Mouse (Mus musculus): ENCODE results near the gene Lypd5. TPM values are rescaled to one million over a fixed set of nuclear protein-coding genes. Genes with fewer than 3 reads are reported as not detected.

Gene Lypd5
- polyA plus RNA-seq, 1 experiment: not detected

- H3K79me3 ChIP-seq (ENCODE audit: low read depth): no peaks in the 10 kb centered on the region
- no peaks in the 10 kb centered on the region for H3K36me3 ChIP-seq (ENCODE audit: control insufficient read depth, insufficient read depth)
- TF ChIP-seq USF1 (IDR thresholded peaks at IDR 0.05; ENCODE audit: low read depth): no peak
- no peak for TF ChIP-seq MYOG (IDR thresholded peaks at IDR 0.05; ENCODE audit: control insufficient read depth, extremely low read depth, insufficient read length)
- no peak for TF ChIP-seq CTCF (IDR thresholded peaks at IDR 0.05; ENCODE audit: control insufficient read depth, insufficient read depth, insufficient read length)
- TF ChIP-seq MAX (IDR thresholded peaks at IDR 0.05): no peak
- TF ChIP-seq CEBPB (IDR thresholded peaks at IDR 0.05; ENCODE audit: low read depth): no peak
- no peak for TF ChIP-seq FOSL1 (IDR thresholded peaks at IDR 0.05; ENCODE audit: insufficient read depth, low read length, poor library complexity, severe bottlenecking)
- no peak for TF ChIP-seq MYOD1 (IDR thresholded peaks at IDR 0.05; ENCODE audit: control insufficient read depth, insufficient read length, low read depth)
- no peak overlapping the region for H3ac ChIP-seq (ENCODE audit: control insufficient read depth, insufficient read length, low read depth)
- no peaks in the 10 kb centered on the region for H3K79me2 ChIP-seq (ENCODE audit: control insufficient read depth, insufficient read depth)
- no peak overlapping the region for H3K4me3 ChIP-seq (ENCODE audit: insufficient read depth, poor library complexity, severe bottlenecking)
- peaks cover 11% of the 10 kb centered on the region for H3K27me3 ChIP-seq (ENCODE audit: control insufficient read depth, insufficient read depth, insufficient read length)
Observed at GRCm38 (mm10) chr7:24318942-24319341, 30.1 kb upstream of the Lypd5 start.

- Histone ChIP-seq H3K36me3 (ENCODE audit: control insufficient read depth, insufficient read depth) (no peaks in the 10 kb centered on the region), H3K4me3 (ENCODE audit: insufficient read depth, poor library complexity, severe bottlenecking) (no peak overlapping the region), H3ac (ENCODE audit: control insufficient read depth, insufficient read length, low read depth) (no peak overlapping the region), H3K27me3 (ENCODE audit: control insufficient read depth, insufficient read depth, insufficient read length) (peaks cover 16% of the 10 kb centered on the region), H3K79me2 (ENCODE audit: control insufficient read depth, insufficient read depth) (no peaks in the 10 kb centered on the region), H3K79me3 (ENCODE audit: low read depth) (no peaks in the 10 kb centered on the region)
- TF ChIP-seq CEBPB (IDR thresholded peaks at IDR 0.05; ENCODE audit: low read depth) (no peak), USF1 (IDR thresholded peaks at IDR 0.05; ENCODE audit: low read depth) (no peak), MYOD1 (IDR thresholded peaks at IDR 0.05; ENCODE audit: control insufficient read depth, insufficient read length, low read depth) (no peak)
Observed at GRCm38 (mm10) chr7:24322593-24322992, 26.4 kb upstream of the Lypd5 start.

DNA sequence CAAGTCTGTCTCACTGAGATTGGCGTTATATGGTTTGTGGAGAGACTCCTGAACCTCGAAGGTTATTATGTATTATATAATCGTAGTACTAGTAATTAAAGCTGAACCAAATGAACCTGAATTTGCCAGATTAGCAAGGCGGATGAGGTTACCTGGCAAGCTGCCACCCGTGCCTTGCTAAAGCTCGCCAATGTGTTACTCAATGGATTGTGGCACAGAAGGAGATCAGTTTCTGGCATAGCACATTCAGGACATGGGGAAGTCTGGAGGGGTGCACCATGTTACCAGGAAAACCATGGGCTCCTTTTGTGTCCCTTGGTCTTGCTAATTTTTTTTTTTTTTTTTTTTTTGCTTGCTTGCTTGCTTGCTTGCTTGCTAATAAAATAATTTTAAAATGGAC, 23.8 kb upstream of the Lypd5 start:
- Histone ChIP-seq H3K36me3 (ENCODE audit: control insufficient read depth, insufficient read depth) (no peaks in the 10 kb centered on the region), H3K4me3 (ENCODE audit: insufficient read depth, poor library complexity, severe bottlenecking) (no peak overlapping the region), H3K79me3 (ENCODE audit: low read depth) (no peaks in the 10 kb centered on the region), H3ac (ENCODE audit: control insufficient read depth, insufficient read length, low read depth) (no peak overlapping the region), H3K27me3 (ENCODE audit: control insufficient read depth, insufficient read depth, insufficient read length) (peaks cover 13% of the 10 kb centered on the region), H3K79me2 (ENCODE audit: control insufficient read depth, insufficient read depth) (no peaks in the 10 kb centered on the region)
- TF ChIP-seq USF1 (IDR thresholded peaks at IDR 0.05; ENCODE audit: low read depth) (no peak), CEBPB (IDR thresholded peaks at IDR 0.05; ENCODE audit: low read depth) (no peak), FOSL1 (IDR thresholded peaks at IDR 0.05; ENCODE audit: insufficient read depth, low read length, poor library complexity, severe bottlenecking) (no peak), MYOD1 (IDR thresholded peaks at IDR 0.05; ENCODE audit: control insufficient read depth, insufficient read length, low read depth) (no peak), MYOG (IDR thresholded peaks at IDR 0.05; ENCODE audit: control insufficient read depth, extremely low read depth, insufficient read length) (no peak), MAX (IDR thresholded peaks at IDR 0.05) (no peak), CTCF (IDR thresholded peaks at IDR 0.05; ENCODE audit: control insufficient read depth, insufficient read depth, insufficient read length) (no peak)

DNA sequence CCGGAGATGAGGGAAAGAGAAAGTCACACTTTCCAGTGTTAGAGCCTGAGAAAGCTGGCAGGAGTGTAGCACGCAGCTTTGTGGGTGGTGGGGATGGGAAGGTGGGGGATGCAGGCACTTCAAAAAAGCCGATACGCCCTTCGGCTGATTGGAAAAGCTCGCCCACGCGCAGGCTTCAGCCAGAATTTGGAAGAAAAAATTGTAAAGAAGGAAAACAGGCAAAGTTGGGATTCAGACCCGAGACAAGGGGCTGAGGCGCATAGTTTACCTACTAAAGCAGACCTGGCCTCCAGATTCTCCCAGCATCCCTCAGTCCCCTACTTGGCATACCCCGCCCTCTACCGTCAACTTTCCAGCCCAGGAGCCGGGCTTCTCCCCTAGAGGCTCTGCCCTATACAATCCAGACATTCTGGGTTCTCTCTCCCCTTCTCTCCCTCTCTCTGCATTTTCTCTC, 23.3 kb upstream of the Lypd5 start:
- TF ChIP-seq MYOD1 (IDR thresholded peaks at IDR 0.05; ENCODE audit: control insufficient read depth, insufficient read length, low read depth): no peak
- TF ChIP-seq USF1 (IDR thresholded peaks at IDR 0.05; ENCODE audit: low read depth): no peak
- no peak for TF ChIP-seq FOSL1 (IDR thresholded peaks at IDR 0.05; ENCODE audit: insufficient read depth, low read length, poor library complexity, severe bottlenecking)
- TF ChIP-seq MYOG (IDR thresholded peaks at IDR 0.05; ENCODE audit: control insufficient read depth, extremely low read depth, insufficient read length): no peak
- no peak for TF ChIP-seq CTCF (IDR thresholded peaks at IDR 0.05; ENCODE audit: control insufficient read depth, insufficient read depth, insufficient read length)
- TF ChIP-seq MAX (IDR thresholded peaks at IDR 0.05): no peak
- TF ChIP-seq CEBPB (IDR thresholded peaks at IDR 0.05; ENCODE audit: low read depth): no peak
- Histone ChIP-seq H3K27me3 (ENCODE audit: control insufficient read depth, insufficient read depth, insufficient read length) (peaks cover 13% of the 10 kb centered on the region), H3K4me3 (ENCODE audit: insufficient read depth, poor library complexity, severe bottlenecking) (no peak overlapping the region), H3K79me2 (ENCODE audit: control insufficient read depth, insufficient read depth) (no peaks in the 10 kb centered on the region), H3K79me3 (ENCODE audit: low read depth) (no peaks in the 10 kb centered on the region), H3ac (ENCODE audit: control insufficient read depth, insufficient read length, low read depth) (no peak overlapping the region), H3K36me3 (ENCODE audit: control insufficient read depth, insufficient read depth) (no peaks in the 10 kb centered on the region)

DNA sequence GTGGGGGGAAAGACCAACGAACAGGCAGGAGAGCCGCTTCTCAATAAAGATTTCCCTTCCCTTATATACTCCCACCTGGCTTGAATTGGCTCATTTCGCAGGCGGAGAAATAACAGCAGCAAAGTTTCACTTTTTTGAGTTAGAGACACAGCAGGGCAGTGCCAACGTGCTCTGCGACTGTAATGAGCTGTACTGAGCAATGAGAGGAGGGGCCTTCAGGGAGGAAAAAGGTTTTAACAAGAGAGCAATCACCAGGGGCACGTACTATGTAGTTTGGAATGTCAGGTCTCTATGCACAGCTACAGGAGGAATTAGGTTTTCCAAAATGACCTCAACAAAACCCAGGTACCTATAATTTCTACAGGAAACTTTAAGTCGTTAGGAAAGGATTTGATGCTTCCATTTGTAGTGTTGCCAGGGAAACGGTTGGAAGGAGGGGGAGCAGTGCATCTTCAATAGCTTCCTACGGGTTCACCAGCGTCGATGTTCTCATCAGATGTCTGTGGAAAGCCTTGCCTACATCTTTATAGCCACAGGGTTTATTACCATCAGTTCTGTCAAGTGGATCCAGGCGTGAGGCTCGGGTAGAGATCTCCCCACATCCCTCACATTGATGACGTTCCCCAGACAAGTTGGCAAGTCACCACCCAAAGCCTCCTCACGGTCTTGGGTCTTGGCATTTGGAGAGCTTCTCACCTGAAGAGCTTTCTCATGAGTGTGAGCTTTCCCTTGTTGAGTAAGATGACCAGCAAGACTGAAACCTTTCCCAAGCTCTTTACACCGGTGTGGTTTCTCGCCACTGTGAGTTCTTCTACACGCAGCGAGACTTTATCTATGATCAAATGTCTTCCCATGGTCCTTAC, 22.5 kb upstream of the Lypd5 start:
- peaks cover 8% of the 10 kb centered on the region for H3K27me3 ChIP-seq (ENCODE audit: control insufficient read depth, insufficient read depth, insufficient read length)
- TF ChIP-seq MYOG (IDR thresholded peaks at IDR 0.05; ENCODE audit: control insufficient read depth, extremely low read depth, insufficient read length): no peak
- no peak for TF ChIP-seq FOSL1 (IDR thresholded peaks at IDR 0.05; ENCODE audit: insufficient read depth, low read length, poor library complexity, severe bottlenecking)
- TF ChIP-seq CEBPB (IDR thresholded peaks at IDR 0.05; ENCODE audit: low read depth): no peak
- TF ChIP-seq MAX (IDR thresholded peaks at IDR 0.05): no peak
- TF ChIP-seq USF1 (IDR thresholded peaks at IDR 0.05; ENCODE audit: low read depth): no peak
- TF ChIP-seq MYOD1 (IDR thresholded peaks at IDR 0.05; ENCODE audit: control insufficient read depth, insufficient read length, low read depth): no peak
- TF ChIP-seq CTCF (IDR thresholded peaks at IDR 0.05; ENCODE audit: control insufficient read depth, insufficient read depth, insufficient read length): no peak
- no peaks in the 10 kb centered on the region for H3K79me2 ChIP-seq (ENCODE audit: control insufficient read depth, insufficient read depth)
- no peak overlapping the region for H3K4me3 ChIP-seq (ENCODE audit: insufficient read depth, poor library complexity, severe bottlenecking)
- H3K36me3 ChIP-seq (ENCODE audit: control insufficient read depth, insufficient read depth): no peaks in the 10 kb centered on the region
- no peaks in the 10 kb centered on the region for H3K79me3 ChIP-seq (ENCODE audit: low read depth)
- H3ac ChIP-seq (ENCODE audit: control insufficient read depth, insufficient read length, low read depth): no peak overlapping the region

Data from C2C12 (cell line).